Mouse (Mus musculus): ENCODE measurements around the gene Cryba2.

DNA sequence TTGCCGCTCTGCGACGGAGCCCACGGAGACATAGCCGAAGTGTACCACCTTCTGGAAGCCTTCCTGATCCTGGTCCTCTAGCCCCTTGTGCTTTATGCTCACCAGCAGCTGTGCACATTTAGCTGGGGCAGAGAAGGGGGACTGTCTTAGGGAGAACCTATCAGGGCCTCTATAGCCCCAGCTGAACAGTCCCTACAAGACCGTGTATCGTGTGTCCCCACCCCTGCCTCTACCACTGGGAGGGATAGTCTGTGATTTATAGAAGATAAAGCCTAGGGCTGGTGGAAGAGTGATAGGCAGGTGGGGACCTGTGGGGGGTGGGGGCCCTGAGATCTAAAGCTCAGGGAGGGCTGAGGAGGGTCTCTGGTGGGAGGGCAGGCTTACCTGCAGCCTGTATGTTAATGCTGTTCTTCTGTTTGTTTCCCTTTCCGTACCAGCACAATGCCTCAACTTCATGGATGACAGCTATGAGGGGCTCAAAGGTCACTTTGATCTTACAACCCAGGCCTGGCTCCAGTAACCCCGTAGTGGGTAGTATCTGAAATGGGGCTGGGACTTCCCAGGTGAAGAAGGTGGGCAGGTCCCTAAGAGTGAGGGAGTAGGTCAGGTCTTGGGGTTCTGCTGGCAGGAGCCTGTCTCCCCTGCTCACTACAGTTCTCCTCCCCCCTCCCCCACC is 34.8 kb upstream of the Cryba2 start:
- no peak for TF ChIP-seq CTCF (IDR thresholded peaks at IDR 0.05; ENCODE audit: extremely low read depth, insufficient read length, insufficient replicate concordance, low read depth, low read length)
- TF ChIP-seq POLR2A (IDR thresholded peaks at IDR 0.05; ENCODE audit: low read depth, low read length): no peak

Measured in small intestine, adult 2 months (tissue).